ENCODE assay signal across 11 mouse cellular contexts in genomic region chr7:112660325-112660724, GRCm38 (mm10). TPM values are rescaled to one million over a fixed set of nuclear protein-coding genes. Genes with fewer than 3 reads are reported as not detected.
DNase-seq lines count a peak whose midpoint lies in the region; ATAC-seq lines count a peak whose summit lies in the region.
"Had no signal": no experiment of that assay in that cellular context is flagged by ENCODE, and none has a peak within 500 bp of the region (broad histone marks: within the 10 kb centered on the region; RNA-seq: fewer than 3 reads in every experiment).

No protein-coding gene starts in this region.

- H3K9me3 ChIP-seq in hindbrain, embryonic 10.5 days, result no peaks in the 10 kb centered on the region
- no peaks in the 10 kb centered on the region for H3K9me3 ChIP-seq in hindbrain, embryonic 13.5 days
- no peaks in the 10 kb centered on the region for H3K9me3 ChIP-seq in heart, embryonic 12.5 days (replicated peaks)
- no peaks in the 10 kb centered on the region for H3K9me3 ChIP-seq in intestine, embryonic 15.5 days
- H3K9me3 ChIP-seq in forebrain, embryonic 11.5 days (ENCODE audit: control insufficient read depth, low read length), result no peaks in the 10 kb centered on the region
- no peaks in the 10 kb centered on the region; the same call in 1 of the 2 replicates for H3K9me3 ChIP-seq in hindbrain, embryonic 12.5 days (replicated peaks)
- H3K9me3 ChIP-seq: forebrain, embryonic 12.5 days had no signal

- WGBS in hindbrain, embryonic 10.5 days, result 25% methylated on average over 1 of the region's 1 CpGs
- WGBS in hindbrain, embryonic 13.5 days, result 20% methylated on average over 1 of the region's 1 CpGs
- WGBS in heart, embryonic 12.5 days, result 0% methylated on average over 1 of the region's 1 CpGs
- 22% methylated on average over 1 of the region's 1 CpGs for WGBS in intestine, embryonic 15.5 days
- 27% methylated on average over 1 of the region's 1 CpGs for WGBS in forebrain, embryonic 11.5 days
- WGBS in hindbrain, embryonic 12.5 days, result 23% methylated on average over 1 of the region's 1 CpGs

- H3K27me3 ChIP-seq in hindbrain, embryonic 10.5 days (ENCODE audit: insufficient read depth, poor library complexity, severe bottlenecking), result no peaks in the 10 kb centered on the region
- no peaks in the 10 kb centered on the region for H3K27me3 ChIP-seq in hindbrain, embryonic 13.5 days
- no peaks in the 10 kb centered on the region for H3K27me3 ChIP-seq in heart, embryonic 12.5 days (replicated peaks)
- no peaks in the 10 kb centered on the region for H3K27me3 ChIP-seq in intestine, embryonic 15.5 days (replicated peaks)
- no peaks in the 10 kb centered on the region for H3K27me3 ChIP-seq in forebrain, embryonic 11.5 days (ENCODE audit: control insufficient read depth, insufficient read depth, low read length)
- no peaks in the 10 kb centered on the region for H3K27me3 ChIP-seq in hindbrain, embryonic 12.5 days

- H3K4me1 ChIP-seq in hindbrain, embryonic 10.5 days (replicated peaks), result peaks cover 36% of the 10 kb centered on the region
- peaks cover 26% of the 10 kb centered on the region for H3K4me1 ChIP-seq in hindbrain, embryonic 13.5 days (replicated peaks)
- H3K4me1 ChIP-seq in heart, embryonic 12.5 days (replicated peaks), result peaks cover 72% of the 10 kb centered on the region
- H3K4me1 ChIP-seq in intestine, embryonic 15.5 days (replicated peaks), result peaks cover 14% of the 10 kb centered on the region
- 0 out of 2 replicates have a peak, but pooled peaks cover 2% of the 10 kb centered on the region for H3K4me1 ChIP-seq in forebrain, embryonic 11.5 days (replicated peaks; ENCODE audit: control insufficient read depth, insufficient read depth, low read length)
- H3K4me1 ChIP-seq in hindbrain, embryonic 12.5 days, result peaks cover 24% of the 10 kb centered on the region

- no peak for ATAC-seq in hindbrain, embryonic 13.5 days (ENCODE audit: low FRiP score)
- ATAC-seq in heart, embryonic 12.5 days (ENCODE audit: insufficient number of reproducible peaks, low FRiP score), result peak; percentile 89
- peak; percentile 68; the same call in 1 of the 2 replicates for ATAC-seq in intestine, embryonic 15.5 days
- no peak for ATAC-seq in forebrain, embryonic 11.5 days (replicated peaks; ENCODE audit: low FRiP score)
- ATAC-seq in hindbrain, embryonic 12.5 days (ENCODE audit: low FRiP score), result no peak

- H3K9ac ChIP-seq in hindbrain, embryonic 13.5 days, result no peak overlapping the region
- H3K9ac ChIP-seq in heart, embryonic 12.5 days, result no peak overlapping the region
- no peak overlapping the region for H3K9ac ChIP-seq in intestine, embryonic 15.5 days
- H3K9ac ChIP-seq in forebrain, embryonic 11.5 days (ENCODE audit: low read length), result no peak overlapping the region
- H3K9ac ChIP-seq in hindbrain, embryonic 12.5 days, result no peak overlapping the region
- H3K9ac ChIP-seq: forebrain, embryonic 12.5 days had no signal

- no peaks in the 10 kb centered on the region for H3K36me3 ChIP-seq in hindbrain, embryonic 10.5 days
- no peaks in the 10 kb centered on the region for H3K36me3 ChIP-seq in hindbrain, embryonic 13.5 days
- H3K36me3 ChIP-seq in heart, embryonic 12.5 days, result no peaks in the 10 kb centered on the region
- H3K36me3 ChIP-seq in intestine, embryonic 15.5 days, result no peaks in the 10 kb centered on the region
- no peaks in the 10 kb centered on the region for H3K36me3 ChIP-seq in forebrain, embryonic 11.5 days (ENCODE audit: control insufficient read depth, insufficient read depth, low read length)
- no peaks in the 10 kb centered on the region for H3K36me3 ChIP-seq in hindbrain, embryonic 12.5 days
- H3K36me3 ChIP-seq: forebrain, embryonic 12.5 days had no signal

- 0 out of 2 replicates have a peak overlapping the region, but pooled peaks have one; percentile 46 for H3K27ac ChIP-seq in hindbrain, embryonic 10.5 days
- H3K27ac ChIP-seq in hindbrain, embryonic 13.5 days, result no peak overlapping the region
- peak overlapping the region; percentile 95 for H3K27ac ChIP-seq in heart, embryonic 12.5 days (ENCODE audit: poor library complexity, severe bottlenecking)
- H3K27ac ChIP-seq in intestine, embryonic 15.5 days, result no peak overlapping the region
- H3K27ac ChIP-seq in forebrain, embryonic 11.5 days (ENCODE audit: low read depth, low read length), result no peak overlapping the region
- no peak overlapping the region for H3K27ac ChIP-seq in hindbrain, embryonic 12.5 days
- H3K27ac ChIP-seq: forebrain, embryonic 12.5 days; macrophage had no signal

- no peak overlapping the region for H3K4me3 ChIP-seq in hindbrain, embryonic 10.5 days
- H3K4me3 ChIP-seq in hindbrain, embryonic 13.5 days, result no peak overlapping the region
- H3K4me3 ChIP-seq in heart, embryonic 12.5 days, result no peak overlapping the region
- no peak overlapping the region for H3K4me3 ChIP-seq in intestine, embryonic 15.5 days (replicated peaks)
- no peak overlapping the region for H3K4me3 ChIP-seq in forebrain, embryonic 11.5 days (ENCODE audit: low read depth, low read length)
- no peak overlapping the region for H3K4me3 ChIP-seq in hindbrain, embryonic 12.5 days
- H3K4me3 ChIP-seq: forebrain, embryonic 12.5 days had no signal

- no peak overlapping the region for H3K4me2 ChIP-seq in hindbrain, embryonic 13.5 days
- H3K4me2 ChIP-seq in heart, embryonic 12.5 days, result peak overlapping the region; percentile 23; the same call in 1 of the 2 replicates
- H3K4me2 ChIP-seq in intestine, embryonic 15.5 days (replicated peaks), result no peak overlapping the region
- no peak overlapping the region for H3K4me2 ChIP-seq in forebrain, embryonic 11.5 days (ENCODE audit: low read depth, low read length, severe bottlenecking)
- H3K4me2 ChIP-seq in hindbrain, embryonic 12.5 days (replicated peaks), result no peak overlapping the region
- H3K4me2 ChIP-seq: forebrain, embryonic 12.5 days had no signal

- no peak for DNase-seq in hindbrain, embryonic 10.5 days (ENCODE audit: low spot score)
- peak; percentile 7 for DNase-seq in skeletal muscle tissue, adult 2 months (ENCODE audit: low read depth, low spot score)
- no peak for DNase-seq in forebrain, embryonic 11.5 days (ENCODE audit: low spot score)
- DNase-seq in retina, embryonic 14.5 days (ENCODE audit: low spot score), result no peak
- DNase-seq: cerebellum, adult 18-20 months had no signal

RNA-seq across cellular contexts. Expression of gene Tead1, which starts 18.8 kb away (rescaled TPM):
- 17.8 and 20.6 TPM in 2 replicates for polyA plus RNA-seq in hindbrain, embryonic 10.5 days (2016; fragmentation: Nextera tagmentation; extraction: Ambion mirVana)
- polyA plus RNA-seq in hindbrain, embryonic 13.5 days (2015; fragmentation: Nextera tagmentation; extraction: Ambion mirVana), result 20.5 and 21.5 TPM in 2 replicates
- 33.9 and 36.4 TPM in 2 replicates for polyA plus RNA-seq in heart, embryonic 12.5 days (2016; fragmentation: Nextera tagmentation; extraction: Ambion mirVana)
- polyA plus RNA-seq in intestine, embryonic 15.5 days (2015; fragmentation: Nextera tagmentation; extraction: Ambion mirVana), result 17.5 and 18.3 TPM in 2 replicates
- 17.9 and 24.9 TPM in 2 replicates for polyA plus RNA-seq in forebrain, embryonic 11.5 days (2014; fragmentation: Nextera tagmentation; extraction: Ambion mirVana)
- polyA plus RNA-seq in hindbrain, embryonic 12.5 days (2016; fragmentation: Nextera tagmentation; extraction: Ambion mirVana), result 23.3 and 25.4 TPM in 2 replicates
- polyA plus RNA-seq: macrophage had no signal

Comparison
In these comparisons a context has a peak if more than half of its experiments do, and no peak if none do; other contexts are left out.
1. H3K27ac ChIP-seq: peak in hindbrain, embryonic 10.5 days (single experiment) and heart, embryonic 12.5 days (single experiment); none in hindbrain, embryonic 13.5 days (single experiment), intestine, embryonic 15.5 days (single experiment), forebrain, embryonic 11.5 days (single experiment) and hindbrain, embryonic 12.5 days (single experiment).
2. ATAC-seq: peak in heart, embryonic 12.5 days (single experiment) and intestine, embryonic 15.5 days (single experiment); none in hindbrain, embryonic 13.5 days (single experiment), forebrain, embryonic 11.5 days (single experiment) and hindbrain, embryonic 12.5 days (single experiment).